Comparison of ENCODE assay signal across 9 mouse cellular contexts in genomic region chr2:26908710-26909386, GRCm38 (mm10). TPM values are rescaled to one million over a fixed set of nuclear protein-coding genes. Genes with fewer than 3 reads are reported as not detected.
A peak's percentile ranks its signal among the peaks of the same experiment; 100 is the strongest.
DNase-seq lines count a peak whose midpoint lies in the region; ATAC-seq and TF ChIP-seq lines count a peak whose summit lies in the region.
"Had no signal": no experiment of that assay in that cellular context is flagged by ENCODE, and none has a peak within 500 bp of the region (broad histone marks: within the 10 kb centered on the region; RNA-seq: fewer than 3 reads in every experiment).

No protein-coding gene starts in this region.

- no peaks in the 10 kb centered on the region for H3K9me3 ChIP-seq in heart, embryonic 15.5 days (replicated peaks)
- no peaks in the 10 kb centered on the region for H3K9me3 ChIP-seq in intestine, embryonic 14.5 days (ENCODE audit: control insufficient read depth, low read length)
- no peaks in the 10 kb centered on the region for H3K9me3 ChIP-seq in neural tube, embryonic 13.5 days

- peak overlapping the region; percentile 70 for H3K4me3 ChIP-seq in heart, embryonic 15.5 days
- peak overlapping the region; percentile 11 for H3K4me3 ChIP-seq in bone marrow, adult 2 months (replicated peaks; ENCODE audit: control insufficient read depth, low read depth, low read length)
- H3K4me3 ChIP-seq in intestine, embryonic 14.5 days (ENCODE audit: low read depth, low read length): peak overlapping the region; percentile 98
- H3K4me3 ChIP-seq in neural tube, embryonic 13.5 days: peak overlapping the region; percentile 96

- DNase-seq in heart, postnatal 10 days: no peak
- no peak for DNase-seq in intestine, embryonic 14.5 days (ENCODE audit: low spot score)
- DNase-seq in cerebellum, adult 11 months: no peak
- no peak for DNase-seq in right cerebral cortex, postnatal 14 days
- DNase-seq in left cerebral cortex, postnatal 14 days (ENCODE audit: low spot score in 2 of 2): no peak
- DNase-seq: kidney, adult 18-20 months had no signal

- peaks cover 47% of the 10 kb centered on the region for H3K36me3 ChIP-seq in heart, embryonic 15.5 days
- peaks cover 67% of the 10 kb centered on the region for H3K36me3 ChIP-seq in intestine, embryonic 14.5 days (ENCODE audit: control insufficient read depth, insufficient read depth, low read length)
- H3K36me3 ChIP-seq in neural tube, embryonic 13.5 days: peaks cover 70% of the 10 kb centered on the region

- no peak for TF ChIP-seq POLR2A in bone marrow, adult 2 months (IDR thresholded peaks at IDR 0.05; ENCODE audit: borderline replicate concordance, control insufficient read depth, low read depth, low read length)

- peak overlapping the region; percentile 93 for H3K4me2 ChIP-seq in heart, embryonic 15.5 days
- H3K4me2 ChIP-seq in intestine, embryonic 14.5 days (ENCODE audit: low read length): peak overlapping the region; percentile 77
- peak overlapping the region; percentile 89 for H3K4me2 ChIP-seq in neural tube, embryonic 13.5 days

- TF ChIP-seq CTCF in bone marrow, adult 2 months (IDR thresholded peaks at IDR 0.05; ENCODE audit: control insufficient read depth, insufficient read depth, low read length): no peak

- H3K9ac ChIP-seq in heart, embryonic 15.5 days: peak overlapping the region; percentile 25; the same call in 1 of the 2 replicates
- peak overlapping the region; percentile 84; the same call in 1 of the 2 replicates for H3K9ac ChIP-seq in intestine, embryonic 14.5 days (ENCODE audit: low read length)
- peak overlapping the region; percentile 90 for H3K9ac ChIP-seq in neural tube, embryonic 13.5 days

- H3K27ac ChIP-seq in heart, embryonic 15.5 days: no peak overlapping the region
- no peak overlapping the region for H3K27ac ChIP-seq in bone marrow, adult 2 months (ENCODE audit: control insufficient read depth, insufficient read depth, low read depth, low read length, poor library complexity)
- no peak overlapping the region for H3K27ac ChIP-seq in intestine, embryonic 14.5 days (ENCODE audit: low read depth)
- no peak overlapping the region for H3K27ac ChIP-seq in neural tube, embryonic 13.5 days (replicated peaks)

- intact Hi-C loops in heart, postnatal 10 days (cut with DNase I): loop anchor here (5.0 to 10.0 kb wide), 2 partner anchors 264 to 328 kb away; no protein-coding TSS in a partner anchor
- intact Hi-C loops in left cerebral cortex, postnatal 14 days (cut with DNase I): loop anchor here (10.0 kb wide), 1 partner anchor 264 kb away; no protein-coding TSS in a partner anchor

- ATAC-seq in heart, embryonic 15.5 days (replicated peaks; ENCODE audit: insufficient number of reproducible peaks, insufficient read depth, low FRiP score, low read depth): no peak
- ATAC-seq in intestine, embryonic 14.5 days (replicated peaks; ENCODE audit: low FRiP score, low TSS enrichment, low read depth): no peak
- no peak for ATAC-seq in neural tube, embryonic 13.5 days (ENCODE audit: low read depth)

- peaks cover 33% of the 10 kb centered on the region for H3K4me1 ChIP-seq in heart, embryonic 15.5 days (replicated peaks)
- H3K4me1 ChIP-seq in bone marrow, adult 2 months (ENCODE audit: control insufficient read depth, insufficient read depth, low read length): peaks cover 3% of the 10 kb centered on the region; the same call in 1 of the 2 replicates
- H3K4me1 ChIP-seq in intestine, embryonic 14.5 days (replicated peaks; ENCODE audit: control insufficient read depth, insufficient read depth, low read length): peaks cover 22% of the 10 kb centered on the region
- peaks cover 49% of the 10 kb centered on the region for H3K4me1 ChIP-seq in neural tube, embryonic 13.5 days (replicated peaks)

- 74% methylated on average over 18 of the region's 18 CpGs for WGBS in heart, embryonic 15.5 days
- 64% methylated on average over 18 of the region's 18 CpGs for WGBS in bone marrow, adult 2 months
- WGBS in intestine, embryonic 14.5 days: 72% methylated on average over 18 of the region's 18 CpGs
- WGBS in neural tube, embryonic 13.5 days: 87% methylated on average over 18 of the region's 18 CpGs

- no peaks in the 10 kb centered on the region for H3K27me3 ChIP-seq in heart, embryonic 15.5 days
- no peaks in the 10 kb centered on the region for H3K27me3 ChIP-seq in intestine, embryonic 14.5 days (replicated peaks; ENCODE audit: control insufficient read depth, insufficient read depth, low read length)
- no peaks in the 10 kb centered on the region for H3K27me3 ChIP-seq in neural tube, embryonic 13.5 days

RNA-seq across cellular contexts. Expression of gene Med22, which starts 1.6 kb away (rescaled TPM):
- 35.2 and 43.8 TPM in 2 replicates for polyA plus RNA-seq in heart, embryonic 15.5 days (2015; fragmentation: Nextera tagmentation; extraction: Ambion mirVana)
- 10 to 100 TPM; 29.3 to 37.7 TPM for total RNA-seq in heart, postnatal 10 days (2021)
- polyA plus RNA-seq in bone marrow, adult 2 months (2011; ENCODE audit: insufficient read depth, insufficient read length, low replicate concordance, missing spikeins): 13.0 and 13.1 TPM in 2 replicates
- polyA plus RNA-seq in intestine, embryonic 14.5 days (2014; fragmentation: Nextera tagmentation; extraction: Ambion mirVana): 28.4 and 31.7 TPM in 2 replicates
- 129 TPM in 2 replicates for polyA plus RNA-seq in neural tube, embryonic 13.5 days (2015; fragmentation: Nextera tagmentation; extraction: Ambion mirVana)
- total RNA-seq in left cerebral cortex, postnatal 14 days (2021): 10 to 100 TPM; 45.2 to 46.5 TPM

RNA-seq across cellular contexts. Expression of gene Rpl7a, which starts 1.7 kb away (rescaled TPM):
- 314 and 345 TPM in 2 replicates for polyA plus RNA-seq in heart, embryonic 15.5 days (2015; fragmentation: Nextera tagmentation; extraction: Ambion mirVana)
- total RNA-seq in heart, postnatal 10 days (2021): 100 to 1,000 TPM; 364 to 371 TPM
- 161 and 199 TPM in 2 replicates for polyA plus RNA-seq in bone marrow, adult 2 months (2011; ENCODE audit: insufficient read depth, insufficient read length, low replicate concordance, missing spikeins)
- polyA plus RNA-seq in intestine, embryonic 14.5 days (2014; fragmentation: Nextera tagmentation; extraction: Ambion mirVana): 782 and 796 TPM in 2 replicates
- 457 and 479 TPM in 2 replicates for polyA plus RNA-seq in neural tube, embryonic 13.5 days (2015; fragmentation: Nextera tagmentation; extraction: Ambion mirVana)
- 100 to 1,000 TPM; 255 to 280 TPM for total RNA-seq in left cerebral cortex, postnatal 14 days (2021)

RNA-seq across cellular contexts. Expression of gene Surf6, which starts 6.2 kb away (rescaled TPM):
- 13.5 and 15.9 TPM in 2 replicates for polyA plus RNA-seq in heart, embryonic 15.5 days (2015; fragmentation: Nextera tagmentation; extraction: Ambion mirVana)
- total RNA-seq in heart, postnatal 10 days (2021): 10 to 100 TPM; 14.7 to 16.8 TPM
- 7.5 and 23.5 TPM in 2 replicates for polyA plus RNA-seq in bone marrow, adult 2 months (2011; ENCODE audit: insufficient read depth, insufficient read length, low replicate concordance, missing spikeins)
- 13.6 and 15.0 TPM in 2 replicates for polyA plus RNA-seq in intestine, embryonic 14.5 days (2014; fragmentation: Nextera tagmentation; extraction: Ambion mirVana)
- polyA plus RNA-seq in neural tube, embryonic 13.5 days (2015; fragmentation: Nextera tagmentation; extraction: Ambion mirVana): 27.6 and 29.0 TPM in 2 replicates
- total RNA-seq in left cerebral cortex, postnatal 14 days (2021): 10 to 100 TPM; 26.4 to 27.5 TPM

RNA-seq across cellular contexts. Expression of gene Surf2, which starts 7.3 kb away (rescaled TPM):
- 28.9 and 31.6 TPM in 2 replicates for polyA plus RNA-seq in heart, embryonic 15.5 days (2015; fragmentation: Nextera tagmentation; extraction: Ambion mirVana)
- 10 to 100 TPM; 15.9 TPM for total RNA-seq in heart, postnatal 10 days (2021)
- polyA plus RNA-seq in bone marrow, adult 2 months (2011; ENCODE audit: insufficient read depth, insufficient read length, low replicate concordance, missing spikeins): 17.7 and 36.9 TPM in 2 replicates
- polyA plus RNA-seq in intestine, embryonic 14.5 days (2014; fragmentation: Nextera tagmentation; extraction: Ambion mirVana): 38.5 and 41.6 TPM in 2 replicates
- 55.8 and 64.2 TPM in 2 replicates for polyA plus RNA-seq in neural tube, embryonic 13.5 days (2015; fragmentation: Nextera tagmentation; extraction: Ambion mirVana)
- 10 to 100 TPM; 30.8 to 38.9 TPM for total RNA-seq in left cerebral cortex, postnatal 14 days (2021)

RNA-seq across cellular contexts. Expression of gene Surf1, which starts 7.5 kb away (rescaled TPM):
- 44.6 and 45.3 TPM in 2 replicates for polyA plus RNA-seq in heart, embryonic 15.5 days (2015; fragmentation: Nextera tagmentation; extraction: Ambion mirVana)
- total RNA-seq in heart, postnatal 10 days (2021): 10 to 100 TPM; 48.0 to 54.1 TPM
- polyA plus RNA-seq in bone marrow, adult 2 months (2011; ENCODE audit: insufficient read depth, insufficient read length, low replicate concordance, missing spikeins): 32.1 and 58.4 TPM in 2 replicates
- polyA plus RNA-seq in intestine, embryonic 14.5 days (2014; fragmentation: Nextera tagmentation; extraction: Ambion mirVana): 53.3 and 57.0 TPM in 2 replicates
- 78.8 and 86.4 TPM in 2 replicates for polyA plus RNA-seq in neural tube, embryonic 13.5 days (2015; fragmentation: Nextera tagmentation; extraction: Ambion mirVana)
- 10 to 100 TPM; 82.5 to 87.3 TPM for total RNA-seq in left cerebral cortex, postnatal 14 days (2021)

Comparison
In these comparisons a context has a peak if more than half of its experiments do, and no peak if none do; other contexts are left out.
1. H3K4me3 ChIP-seq: peak in every context shown above with its lines; median percentile 98 in intestine, embryonic 14.5 days; 96 in neural tube, embryonic 13.5 days; 70 in heart, embryonic 15.5 days; 11 in bone marrow, adult 2 months.
2. H3K9ac ChIP-seq: peak in every context shown above with its lines; median percentile 90 in neural tube, embryonic 13.5 days; 84 in intestine, embryonic 14.5 days; 25 in heart, embryonic 15.5 days.